Mouse (Mus musculus) liver, adult 2 months (tissue): ENCODE data around the gene Ermn.

ENCODE experiments used
- CTCF ChIP-seq: fragments of 200-500 bp; IDR thresholded peaks from 2 replicates; pipeline ENCODE4 v1.5.1; 2011; ENCODE audit warnings: low read depth, low read length, control low read depth
- POLR2A ChIP-seq: fragments of 200-500 bp; IDR thresholded peaks from 2 replicates; pipeline ENCODE4 v1.6.1; 2011; ENCODE audit warnings: low read length, control low read depth; ENCODE audit not compliant: insufficient read depth; ENCODE audit errors: extremely low read depth

DNA sequence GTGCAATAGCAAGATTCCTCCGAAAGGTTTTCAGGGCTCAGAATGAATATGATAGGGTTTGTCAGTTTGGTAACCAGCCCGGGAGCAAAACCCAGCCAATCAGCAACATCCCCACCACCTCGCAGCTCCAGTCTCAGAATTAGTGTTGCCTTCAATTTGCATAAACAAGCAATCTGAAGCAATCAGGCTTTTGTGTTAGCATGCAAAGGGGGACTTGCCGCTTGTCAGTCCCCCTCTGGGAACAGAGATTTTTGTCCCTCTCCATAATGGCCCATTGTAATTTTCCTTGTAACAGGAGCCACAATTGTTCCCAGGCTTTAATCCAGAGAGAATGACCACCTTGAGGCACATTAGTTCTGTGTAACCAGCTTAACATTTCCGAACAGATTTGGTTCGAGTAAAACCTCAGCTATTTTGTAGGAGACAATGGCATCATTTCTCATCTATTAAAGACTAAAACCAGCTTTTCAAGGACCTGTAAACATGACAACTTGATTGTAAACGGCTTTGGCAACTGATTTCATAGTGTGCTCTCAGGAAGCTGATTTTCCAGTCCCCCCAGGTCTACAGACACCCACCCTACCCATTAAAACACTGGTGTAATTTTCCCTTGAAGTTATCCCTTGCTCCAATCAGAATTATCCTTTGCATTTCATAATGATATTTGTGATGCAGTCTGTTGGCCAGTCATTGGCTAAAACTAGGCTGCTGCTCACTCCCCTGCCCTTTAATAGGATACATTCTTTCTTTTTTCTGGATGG lies at the start of gene Ermn:
- no peak for TF ChIP-seq CTCF
- TF ChIP-seq POLR2A: no peak
